Mouse (Mus musculus) MEL (cell line): ENCODE measurements around the gene Gpr146. TPM values are rescaled to one million over a fixed set of nuclear protein-coding genes. Genes with fewer than 3 reads are reported as not detected.

Source experiments
- DNase-seq: peaks from one replicate; pipeline ENCODE4 v3.0.0; 2011; ENCODE audit warnings: low read depth, low spot score
- H3K27ac ChIP-seq: 2 replicates; pipeline ENCODE4 v1.5.1; 2012; ENCODE audit warnings: low read depth, mild to moderate bottlenecking, control low read depth, low read length, moderate library complexity; ENCODE audit not compliant: control insufficient read depth
- H3K27me3 ChIP-seq, 2 experiments: fragments of 150-350 bp in 1 of 2; sonication (generic) in 1 of 2; 2 replicates each; pipeline ENCODE4 v1.6.1; 2012; ENCODE audit warnings: low read length in 2 of 2, mild to moderate bottlenecking in 2 of 2, improper control_type of control experiment in 1 of 2, moderate library complexity in 1 of 2; ENCODE audit not compliant: insufficient read depth in 2 of 2, control insufficient read depth in 1 of 2
- H3K36me3 ChIP-seq, 2 experiments: 2 replicates each; pipeline ENCODE4 v1.6.1; 2012 to 2014; ENCODE audit warnings: low read length in 2 of 2, improper control_type of control experiment in 1 of 2, inconsistent platforms in 1 of 2, mild to moderate bottlenecking in 1 of 2; ENCODE audit not compliant: insufficient read depth in 2 of 2, control insufficient read depth in 1 of 2
- H3K4me1 ChIP-seq, 2 experiments: fragments of 150-350 bp in 1 of 2; sonication (generic) in 1 of 2; 2 replicates each; pipeline ENCODE4 v1.6.1; 2012; ENCODE audit warnings: low read length in 2 of 2, improper control_type of control experiment in 1 of 2, mild to moderate bottlenecking in 1 of 2; ENCODE audit not compliant: insufficient read depth in 2 of 2, control insufficient read depth in 1 of 2
- H3K4me3 ChIP-seq, 2 experiments: fragments of 150-350 bp in 1 of 2; sonication (generic) in 1 of 2; 2 replicates each; pipeline ENCODE4 v1.5.1; 2012; ENCODE audit warnings: low read depth in 2 of 2, low read length in 2 of 2, mild to moderate bottlenecking in 2 of 2, moderate library complexity in 2 of 2, control low read depth in 1 of 2, improper control_type of control experiment in 1 of 2; ENCODE audit not compliant: control insufficient read depth in 1 of 2, insufficient read depth in 1 of 2
- H3K79me2 ChIP-seq: 2 replicates; pipeline ENCODE4 v1.6.1; 2012; ENCODE audit warnings: mild to moderate bottlenecking, low read length, moderate library complexity; ENCODE audit not compliant: control insufficient read depth, poor library complexity, insufficient read depth
- H3K9ac ChIP-seq: 2 replicates; pipeline ENCODE4 v1.6.1; 2012; ENCODE audit warnings: low read depth, mild to moderate bottlenecking, control low read depth, low read length, moderate library complexity; ENCODE audit not compliant: control insufficient read depth, poor library complexity, severe bottlenecking
- H3K9me3 ChIP-seq: fragments of 150-350 bp; sonication (generic); replicated peaks from 2 replicates; pipeline ENCODE4 v1.6.1; 2012; ENCODE audit warnings: mild to moderate bottlenecking, low read length, improper control_type of control experiment, moderate library complexity; ENCODE audit not compliant: insufficient read depth
- BHLHE40 ChIP-seq: IDR thresholded peaks from 2 replicates; pipeline ENCODE4 v1.6.1; 2012; ENCODE audit warnings: low read depth, mild to moderate bottlenecking, inconsistent platforms, low read length, improper control_type of control experiment, borderline replicate concordance
- ELF1 ChIP-seq: IDR thresholded peaks from 2 replicates; pipeline ENCODE4 v1.6.1; 2014; ENCODE audit warnings: low read depth, mild to moderate bottlenecking, inconsistent platforms, low read length, improper control_type of control experiment, moderate library complexity
- ETS1 ChIP-seq: IDR thresholded peaks from 2 replicates; pipeline ENCODE4 v1.6.1; 2012; ENCODE audit warnings: low read depth, mild to moderate bottlenecking, inconsistent platforms, low read length, improper control_type of control experiment, moderate library complexity
- GABPA ChIP-seq: IDR thresholded peaks from 2 replicates; pipeline ENCODE4 v1.6.1; 2012; ENCODE audit warnings: low read depth, mild to moderate bottlenecking, inconsistent platforms, low read length, improper control_type of control experiment, moderate library complexity
- GATA1 ChIP-seq: IDR thresholded peaks from 2 replicates; pipeline ENCODE4 v1.6.1; 2011; ENCODE audit warnings: low read depth, low read length, improper control_type of control experiment
- KAT2A ChIP-seq: conservative IDR thresholded peaks from 2 replicates; pipeline ENCODE4 v1.6.1; 2012; ENCODE audit warnings: low read depth, low read length, improper control_type of control experiment, inconsistent platforms
- MEF2A ChIP-seq: IDR thresholded peaks from 2 replicates; pipeline ENCODE4 v1.6.1; 2014; ENCODE audit warnings: low read depth, mild to moderate bottlenecking, inconsistent platforms, low read length, improper control_type of control experiment; ENCODE audit not compliant: poor library complexity, insufficient replicate concordance, severe bottlenecking; ENCODE audit errors: extremely low read depth
- MYC ChIP-seq: IDR thresholded peaks from 2 replicates; pipeline ENCODE4 v1.6.1; 2011; ENCODE audit warnings: low read depth, mild to moderate bottlenecking, low read length, improper control_type of control experiment, moderate library complexity
- NELFE ChIP-seq: IDR thresholded peaks from 2 replicates; pipeline ENCODE4 v1.6.1; 2011; ENCODE audit warnings: low read depth, low read length, improper control_type of control experiment
- NRF1 ChIP-seq: IDR thresholded peaks from 2 replicates; pipeline ENCODE4 v1.6.1; 2014; ENCODE audit warnings: low read depth, mild to moderate bottlenecking, inconsistent platforms, low read length, improper control_type of control experiment, moderate library complexity; ENCODE audit not compliant: poor library complexity, insufficient read depth, severe bottlenecking
- POLR2AphosphoS5 ChIP-seq: IDR thresholded peaks from 2 replicates; pipeline ENCODE4 v1.6.1; 2012; ENCODE audit warnings: low read depth, borderline replicate concordance, mild to moderate bottlenecking, inconsistent platforms, low read length, moderate library complexity, mixed read lengths
- RAD21 ChIP-seq: IDR thresholded peaks from 2 replicates; pipeline ENCODE4 v1.6.1; 2011; ENCODE audit warnings: mild to moderate bottlenecking, low read depth, low read length, improper control_type of control experiment
- TAL1 ChIP-seq: IDR thresholded peaks from 2 replicates; pipeline ENCODE4 v1.6.1; 2012; ENCODE audit warnings: mild to moderate bottlenecking, inconsistent platforms, low read length, moderate library complexity, mixed read lengths
- TBP ChIP-seq: IDR thresholded peaks from 2 replicates; pipeline ENCODE4 v1.8.0; 2011; ENCODE audit warnings: low read depth, low read length, improper control_type of control experiment
- TCF12 ChIP-seq: IDR thresholded peaks from 2 replicates; pipeline ENCODE4 v1.6.1; 2014; ENCODE audit warnings: low read depth, mild to moderate bottlenecking, inconsistent platforms, low read length, improper control_type of control experiment, moderate library complexity
- USF1 ChIP-seq: IDR thresholded peaks from 2 replicates; pipeline ENCODE4 v1.6.1; 2014; ENCODE audit warnings: low read depth, mild to moderate bottlenecking, inconsistent platforms, low read length, improper control_type of control experiment, moderate library complexity
- ZMIZ1 ChIP-seq: IDR thresholded peaks from 2 replicates; pipeline ENCODE4 v1.6.1; 2012; ENCODE audit warnings: low read depth, mild to moderate bottlenecking, inconsistent platforms, low read length, improper control_type of control experiment, moderate library complexity
- ZNF384 ChIP-seq: IDR thresholded peaks from 2 replicates; pipeline ENCODE4 v1.6.1; 2012; ENCODE audit warnings: low read depth, mild to moderate bottlenecking, inconsistent platforms, low read length, improper control_type of control experiment
- polyA plus RNA-seq, 2 experiments: library from polyadenylated mRNA; stranded (reverse) in 1 of 2; unstranded in 1 of 2; fragments of >175 nt in 1 of 2; fragments of >200 nt in 1 of 2; gene quantifications; 2 replicates each; pipeline versions ENCODE4 v1.2.1 to v1.2.4; 2012; ENCODE audit warnings: low replicate concordance in 2 of 2, low read depth in 1 of 2; ENCODE audit not compliant: insufficient read length in 2 of 2, insufficient read depth in 1 of 2, missing spikeins in 1 of 2
- total RNA-seq: library from RNA; depleted of rRNA; stranded (reverse); fragments of 300-350 nt; gene quantifications from 2 replicates; pipeline ENCODE4 v1.2.3, GENCODE M21; 2012

Gpr146 gene
- total and polyA plus RNA-seq, 3 experiments = 0.92 to 4.5 TPM; not detected in 1

DNA sequence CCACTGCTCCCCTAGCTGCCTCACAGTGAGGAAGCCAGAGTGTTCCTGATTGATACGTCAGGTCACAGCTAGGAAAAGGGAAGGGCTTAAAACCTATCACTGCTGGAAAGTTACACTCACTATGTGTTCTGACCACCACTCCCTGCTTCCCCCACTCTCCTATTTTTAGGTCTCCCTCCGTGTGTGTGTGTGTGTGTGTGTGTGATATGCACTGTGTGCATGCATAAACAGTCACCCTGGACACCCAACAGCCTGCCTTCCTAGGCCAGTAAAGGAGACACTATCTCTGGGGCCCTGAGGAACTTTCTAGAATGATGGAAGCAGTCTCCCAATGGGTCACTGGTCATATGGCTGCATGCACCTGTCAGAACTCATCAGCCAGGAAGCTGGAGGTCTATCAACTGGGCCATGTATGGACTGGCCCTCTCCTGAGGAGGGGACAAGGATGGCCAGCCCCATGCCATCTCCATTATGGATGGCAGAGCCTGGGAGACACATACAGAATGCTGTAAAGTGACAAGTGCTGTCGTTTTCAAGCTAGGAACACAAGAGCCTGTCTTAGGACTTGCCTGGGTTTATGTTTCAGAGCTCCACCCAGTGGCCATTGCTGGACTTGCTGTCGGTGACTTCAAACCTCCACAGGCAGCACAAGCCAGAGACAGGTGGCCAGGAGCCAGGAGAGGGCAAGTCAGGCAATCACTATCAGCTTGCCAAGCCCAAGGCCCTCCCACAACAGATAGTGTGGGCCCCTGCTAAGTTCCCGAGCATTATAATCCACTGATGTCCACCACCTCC, 20.7 kb downstream of the Gpr146 start (continued):
- TF ChIP-seq NRF1 (no peak), TAL1 (no peak; the same call in 1 of the 2 replicates), USF1 (0 out of 2 replicates have a peak, but pooled peaks have one; percentile 20), BHLHE40 (peak; percentile 32; the same call in 1 of the 2 replicates)

DNA sequence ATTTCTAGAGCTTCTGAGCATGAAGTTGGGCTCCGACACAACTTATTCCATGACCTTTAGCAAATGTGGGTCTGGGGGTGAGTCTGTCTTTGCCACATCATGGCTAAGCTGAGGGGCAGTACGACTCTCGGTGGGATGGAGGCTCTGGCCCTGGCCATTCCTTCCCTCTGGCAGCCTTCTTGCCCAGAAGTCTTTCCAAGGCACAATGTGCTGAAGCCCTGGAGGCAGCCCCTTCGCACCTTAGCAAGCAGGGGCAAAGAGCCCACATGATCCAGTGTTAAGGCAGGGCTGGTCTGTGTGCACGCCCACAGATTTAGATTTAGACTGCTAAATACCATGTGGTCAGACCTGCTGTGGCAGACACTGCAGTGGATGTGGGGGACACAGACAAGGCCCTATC, 21.3 kb downstream of the Gpr146 start:
- no peaks in the 10 kb centered on the region for H3K9me3 ChIP-seq
- no peak overlapping the region for H3K9ac ChIP-seq
- H3K4me1 ChIP-seq = peaks cover 12 to 17% of the 10 kb centered on the region in 2 experiments
- no peaks in the 10 kb centered on the region for H3K27me3 ChIP-seq
- 0 out of 2 replicates have a peak, but pooled peaks cover 1% of the 10 kb centered on the region for H3K79me2 ChIP-seq
- no peak overlapping the region for H3K27ac ChIP-seq
- 0 out of 4 replicates have a peak overlapping the region, but pooled peaks of 1 of the 2 experiments have one; percentile 27 for H3K4me3 ChIP-seq
- no peak for DNase-seq
- peaks cover 0 to 15% of the 10 kb centered on the region in 2 experiments; a peak in 2 of 4 replicates for H3K36me3 ChIP-seq
- TF ChIP-seq TBP (no peak), KAT2A (no peak), ELF1 (no peak), MYC (no peak), USF1 (no peak), POLR2AphosphoS5 (no peak), NELFE (no peak), GATA1 (no peak), RAD21 (no peak), ZMIZ1 (no peak), GABPA (no peak), ZNF384 (no peak), NRF1 (no peak), ETS1 (no peak), TCF12 (no peak), MEF2A (no peak)
